Mouse (Mus musculus) hindbrain, embryonic 12.5 days (tissue): Measurements from ENCODE around the gene Dph1. TPM values are rescaled to one million over a fixed set of nuclear protein-coding genes. Genes with fewer than 3 reads are reported as not detected.

Experiments
- ATAC-seq: fragments of 200-750 bp; cut with Nextera tagmentation; 2 replicates; pipeline ENCODE4 v1.8.0; 2017; ENCODE audit warnings: moderate TSS enrichment; ENCODE audit not compliant: low FRiP score
- H3K27ac ChIP-seq: fragments of 300-500 bp; sonication (generic); 2 replicates; pipeline ENCODE4 v1.5.1; 2016; ENCODE audit warnings: mild to moderate bottlenecking
- H3K27me3 ChIP-seq: fragments of 300-500 bp; sonication (generic); 2 replicates; pipeline ENCODE4 v1.6.1; 2016; ENCODE audit warnings: mild to moderate bottlenecking
- H3K36me3 ChIP-seq: fragments of 300-500 bp; sonication (generic); 2 replicates; pipeline ENCODE4 v1.6.1; 2016; ENCODE audit warnings: mild to moderate bottlenecking
- H3K4me1 ChIP-seq: fragments of 300-500 bp; sonication (generic); 2 replicates; pipeline ENCODE4 v1.6.1; 2016
- H3K4me2 ChIP-seq: fragments of 300-500 bp; sonication (generic); replicated peaks from 2 replicates; pipeline ENCODE4 v1.6.1; 2016; ENCODE audit warnings: mild to moderate bottlenecking
- H3K4me3 ChIP-seq: fragments of 300-500 bp; sonication (generic); 2 replicates; pipeline ENCODE4 v1.5.1; 2016; ENCODE audit warnings: mild to moderate bottlenecking
- H3K9ac ChIP-seq: fragments of 300-500 bp; sonication (generic); 2 replicates; pipeline ENCODE4 v1.6.1; 2016; ENCODE audit warnings: mild to moderate bottlenecking, moderate library complexity
- H3K9me3 ChIP-seq: fragments of 300-500 bp; sonication (generic); replicated peaks from 2 replicates; pipeline ENCODE4 v1.6.1; 2016; ENCODE audit warnings: mild to moderate bottlenecking
- WGBS: fragments of 180-500 bp; shearing (Covaris S2); methylation state at CpG from one replicate; pipeline ENCODE4 v1.1.7; 2016; 5-methylcytosine and 5-hydroxymethylcytosine counted together
- microRNA counts: library from miRNA; unstranded; fragments of <30 nt; microRNA quantifications from one replicate; lab custom pipeline; 2017
- microRNA-seq: library from miRNA; unstranded; fragments of <30 nt; microRNA quantifications from one replicate; pipeline ENCODE4, GENCODE M21; 2017
- polyA plus RNA-seq: library from polyadenylated mRNA; unstranded; fragments of >200 nt; fragmentation: Nextera tagmentation; extraction: Ambion mirVana; gene quantifications from 2 replicates; pipeline ENCODE4 v1.2.1, GENCODE M21; 2016

Gene Dph1
- polyA plus RNA-seq, 1 experiment from 2014 or later, result 18.6 TPM

- no peak overlapping the region for H3K4me2 ChIP-seq
- peaks cover 18% of the 10 kb centered on the region for H3K4me1 ChIP-seq
- ATAC-seq, result no peak
- no peaks in the 10 kb centered on the region for H3K9me3 ChIP-seq
- H3K27me3 ChIP-seq, result no peaks in the 10 kb centered on the region
- H3K9ac ChIP-seq, result no peak overlapping the region
- 0 out of 2 replicates have a peak, but pooled peaks cover 6% of the 10 kb centered on the region for H3K36me3 ChIP-seq
- 31% methylated on average over 2 of the region's 2 CpGs for WGBS
- no peak overlapping the region for H3K4me3 ChIP-seq
- peak overlapping the region; percentile 36; the same call in 1 of the 2 replicates for H3K27ac ChIP-seq
Measured at GRCm38 (mm10) chr11:75133951-75134350, 57.1 kb downstream of the Dph1 start.

DNA sequence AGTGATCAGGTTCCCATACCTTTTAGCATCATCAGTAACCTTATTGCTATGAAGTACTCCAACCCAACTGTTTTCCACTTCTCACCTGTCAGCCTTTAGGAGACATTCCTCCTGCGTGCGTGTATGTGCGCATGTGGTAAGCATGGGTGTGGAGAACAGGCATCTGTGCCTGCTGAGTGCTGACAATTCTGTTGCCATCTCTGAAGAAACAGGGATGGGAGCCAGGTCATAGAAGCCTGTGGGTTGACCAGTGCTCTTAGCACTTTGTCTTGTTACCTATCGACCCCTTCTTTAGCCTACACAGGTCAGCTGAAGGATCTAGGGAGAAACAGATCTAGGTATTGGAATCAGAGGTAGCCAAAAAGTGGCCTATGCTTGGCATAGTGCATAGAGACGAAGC is 57.6 kb downstream of the Dph1 start:
- H3K27ac ChIP-seq, result peak overlapping the region; percentile 36; the same call in 1 of the 2 replicates
- 94% methylated on average over 5 of the region's 5 CpGs for WGBS
- H3K9ac ChIP-seq, result no peak overlapping the region
- H3K4me2 ChIP-seq, result no peak overlapping the region
- H3K4me3 ChIP-seq, result no peak overlapping the region
- no peak for ATAC-seq
- H3K9me3 ChIP-seq, result no peaks in the 10 kb centered on the region
- H3K27me3 ChIP-seq, result no peaks in the 10 kb centered on the region
- 0 out of 2 replicates have a peak, but pooled peaks cover 6% of the 10 kb centered on the region for H3K36me3 ChIP-seq
- peaks cover 16% of the 10 kb centered on the region for H3K4me1 ChIP-seq

- 0 out of 2 replicates have a peak, but pooled peaks cover under 1% of the 10 kb centered on the region for H3K36me3 ChIP-seq
- no peak for ATAC-seq
- H3K4me2 ChIP-seq, result no peak overlapping the region
- no peak overlapping the region for H3K27ac ChIP-seq
- H3K4me3 ChIP-seq, result no peak overlapping the region
- H3K9me3 ChIP-seq, result no peaks in the 10 kb centered on the region
- no peaks in the 10 kb centered on the region for H3K27me3 ChIP-seq
- no peak overlapping the region for H3K9ac ChIP-seq
- 88% methylated on average over 5 of the region's 5 CpGs for WGBS
- peaks cover 16% of the 10 kb centered on the region for H3K4me1 ChIP-seq
Measured at GRCm38 (mm10) chr11:75132278-75132677, 58.8 kb downstream of the Dph1 start.

GRCm38 (mm10) chr11:75131300-75131699 is 59.7 kb downstream of the Dph1 start:
- no peak overlapping the region for H3K4me3 ChIP-seq
- H3K4me1 ChIP-seq, result peaks cover 16% of the 10 kb centered on the region
- ATAC-seq, result no peak
- WGBS, result 90% methylated on average over 4 of the region's 4 CpGs
- no peak overlapping the region for H3K27ac ChIP-seq
- H3K27me3 ChIP-seq, result no peaks in the 10 kb centered on the region
- H3K9ac ChIP-seq, result no peak overlapping the region
- H3K36me3 ChIP-seq, result no peaks in the 10 kb centered on the region
- no peak overlapping the region for H3K4me2 ChIP-seq
- H3K9me3 ChIP-seq, result no peaks in the 10 kb centered on the region

DNA sequence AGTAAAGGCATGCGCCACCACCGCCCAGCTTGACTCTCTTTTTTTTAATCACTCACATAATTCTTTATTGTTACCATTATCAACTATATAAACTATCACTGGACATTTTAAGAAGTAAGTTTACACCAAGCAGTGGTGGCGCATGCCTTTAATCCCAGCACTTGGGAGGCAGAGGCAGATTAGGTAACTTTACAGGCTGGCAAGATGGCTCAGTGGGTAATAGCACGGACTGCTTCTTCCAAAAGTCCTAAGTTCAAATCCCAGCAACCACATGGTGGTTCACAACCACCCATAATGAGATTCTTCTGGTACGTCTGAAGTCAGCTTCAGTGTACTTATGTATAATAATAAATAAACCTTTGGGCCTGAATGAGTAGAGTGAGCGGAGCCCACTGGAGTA is 61.6 kb downstream of the Dph1 start:
- H3K4me2 ChIP-seq, result no peak overlapping the region
- no peak overlapping the region for H3K4me3 ChIP-seq
- H3K36me3 ChIP-seq, result no peaks in the 10 kb centered on the region
- H3K4me1 ChIP-seq, result peaks cover 9% of the 10 kb centered on the region
- no peak overlapping the region for H3K27ac ChIP-seq
- no peaks in the 10 kb centered on the region for H3K27me3 ChIP-seq
- H3K9ac ChIP-seq, result no peak overlapping the region
- 95% methylated on average over 6 of the region's 6 CpGs for WGBS
- ATAC-seq, result no peak
- no peaks in the 10 kb centered on the region for H3K9me3 ChIP-seq

MicroRNAs encoded within 50 kb of the gene (microRNA counts, 519-probe panel; counts per million panel counts)
- 3,814 counts per million, percentile 79 among the panel's probes with 10 or more counts for microRNA mmu-miR-132 (lab: Ali Mortazavi, UCI)
- 470 counts per million, percentile 58 among the panel's probes with 10 or more counts for microRNA mmu-miR-212 (lab: Ali Mortazavi, UCI)

Small RNA genes lying within 50 kb of the gene (microRNA-seq; reads per million reads assigned to microRNA genes)
- gene Mir132 (250 reads per million, percentile 59 among the genes with 10 or more reads in this experiment), gene Mir212 (31.2 reads per million, percentile 33 among the genes with 10 or more reads in this experiment)

Other genes with a start within 250 kb of the Dph1 start
- gene Hic1, start 21.7 kb downstream of the Dph1 start, polyA plus RNA-seq, result 11.3 and 15.8 TPM in 2 replicates
- gene Ovca2, start 12.4 kb downstream of the Dph1 start, polyA plus RNA-seq, result 23.8 and 24.5 TPM in 2 replicates
- 5.1 and 5.8 TPM in 2 replicates for gene Rtn4rl1, start 2.5 kb upstream of the Dph1 start, polyA plus RNA-seq
- 96.9 and 99.5 TPM in 2 replicates for gene Rpa1, start 157.1 kb upstream of the Dph1 start, polyA plus RNA-seq
- 13.4 and 17.3 TPM in 2 replicates for gene Smyd4, start 157.2 kb upstream of the Dph1 start, polyA plus RNA-seq
- 111 and 121 TPM in 2 replicates for gene Serpinf1, start 231.5 kb upstream of the Dph1 start, polyA plus RNA-seq
- gene Serpinf2, start 248.3 kb upstream of the Dph1 start, polyA plus RNA-seq, result not detected in 2 replicates